Mouse (Mus musculus): ENCODE data around the gene Ajap1. TPM values are rescaled to one million over a fixed set of nuclear protein-coding genes. Genes with fewer than 3 reads are reported as not detected.

The Ajap1 gene
- total and polyA plus RNA-seq, 3 experiments, result not detected

GRCm38 (mm10) chr4:153521601-153522000 lies 39.0 kb upstream of the Ajap1 start:
- no peaks in the 10 kb centered on the region for H3K79me2 ChIP-seq (replicated peaks; ENCODE audit: control insufficient read depth, extremely low read depth, insufficient read depth, poor library complexity, severe bottlenecking)
- H3K4me3 ChIP-seq (replicated peaks in 1 of 3; ENCODE audit: low read depth in 2 of 3, low read length in 2 of 3, poor library complexity in 1 of 3), result no peak overlapping the region
- no peak overlapping the region for H3K9ac ChIP-seq (ENCODE audit: insufficient read depth, low read depth)
- no peaks in the 10 kb centered on the region for H3K27me3 ChIP-seq (replicated peaks)
- peaks cover 85% of the 10 kb centered on the region for H3K9me3 ChIP-seq (replicated peaks; ENCODE audit: low read length)
- dilution Hi-C loops (cut with MboI; ENCODE audit: extremely low pct_ligation_motif_present, extremely low pct_unique_long_range_greater_than_20kb, low sequenced_read_pairs) (no loop called here), in situ Hi-C loops (cut with MboI; ENCODE audit: low pct_ligation_motif_present, low pct_unique_long_range_greater_than_20kb, low sequenced_read_pairs) (no loop called here)
- DNase-seq (ENCODE audit: extremely low read depth), result no peak
- no peaks in the 10 kb centered on the region for H3K4me1 ChIP-seq (ENCODE audit: control insufficient read depth in 1 of 2, insufficient read depth in 2 of 2)
- H3K36me3 ChIP-seq (replicated peaks in 1 of 2; ENCODE audit: control insufficient read depth in 1 of 2, insufficient read depth in 1 of 2, low read length in 1 of 2), result no peaks in the 10 kb centered on the region
- no peak overlapping the region for H3K27ac ChIP-seq (ENCODE audit: insufficient read depth, low read depth)
- no peak overlapping the region for H3K4me2 ChIP-seq (ENCODE audit: insufficient read depth, low read depth, poor library complexity, severe bottlenecking)
- TF ChIP-seq CTCF (conservative IDR thresholded peaks at IDR 0.05 in 1 of 2, IDR thresholded peaks at IDR 0.05 in 1 of 2; ENCODE audit: low read depth in 2 of 2, low read length in 2 of 2), result no peak
- TF ChIP-seq TBP (conservative IDR thresholded peaks at IDR 0.05; ENCODE audit: low read depth, low read length), result no peak
- no peak for TF ChIP-seq RCOR1 (conservative IDR thresholded peaks at IDR 0.05; ENCODE audit: low read depth, low read length)
- TF ChIP-seq MXI1 (IDR thresholded peaks at IDR 0.05; ENCODE audit: low read depth, low read length), result no peak
- no peak for TF ChIP-seq SMC3 (IDR thresholded peaks at IDR 0.05; ENCODE audit: low read depth, low read length)
- TF ChIP-seq E2F4 (IDR thresholded peaks at IDR 0.05; ENCODE audit: insufficient replicate concordance, low read depth, low read length), result no peak
- TF ChIP-seq MAX (IDR thresholded peaks at IDR 0.05; ENCODE audit: low read length), result no peak
- TF ChIP-seq CHD1 (IDR thresholded peaks at IDR 0.05; ENCODE audit: low read depth, low read length), result no peak

DNA sequence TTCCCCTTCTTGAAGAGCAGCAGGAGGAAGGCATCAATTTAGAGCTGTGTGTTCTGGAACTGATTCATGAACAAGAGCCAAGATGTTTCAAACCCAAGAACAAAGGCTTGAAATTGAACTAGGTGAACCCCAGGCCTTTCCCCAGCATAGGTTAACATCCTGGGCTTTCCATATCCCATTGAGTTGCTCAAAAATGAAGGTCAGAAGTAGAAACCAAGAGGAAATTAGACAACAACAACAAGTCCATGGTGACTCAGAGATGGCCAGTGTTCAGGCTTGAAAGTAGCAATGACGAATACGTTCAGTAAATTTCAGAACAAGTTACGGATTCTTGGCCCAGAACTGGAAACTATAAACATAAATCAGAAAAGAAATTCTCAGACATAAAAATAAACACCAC lies 37.3 kb upstream of the Ajap1 start:
- TF ChIP-seq NELFE (IDR thresholded peaks at IDR 0.05; ENCODE audit: low read depth, low read length) (no peak), MYC (IDR thresholded peaks at IDR 0.05; ENCODE audit: low read depth, low read length) (no peak), CHD1 (IDR thresholded peaks at IDR 0.05; ENCODE audit: low read depth, low read length) (no peak), USF2 (conservative IDR thresholded peaks at IDR 0.05; ENCODE audit: low read depth, low read length) (no peak), ETS1 (conservative IDR thresholded peaks at IDR 0.05; ENCODE audit: low read depth, low read length) (no peak), TBP (conservative IDR thresholded peaks at IDR 0.05; ENCODE audit: low read depth, low read length) (no peak), CTCF (conservative IDR thresholded peaks at IDR 0.05 in 1 of 2, IDR thresholded peaks at IDR 0.05 in 1 of 2; ENCODE audit: low read depth in 2 of 2, low read length in 2 of 2) (no peak), MAZ (IDR thresholded peaks at IDR 0.05; ENCODE audit: low read depth, low read length) (no peak), TCF12 (IDR thresholded peaks at IDR 0.05; ENCODE audit: low read depth, low read length) (no peak)
- Histone ChIP-seq H3K4me1 (ENCODE audit: control insufficient read depth in 1 of 2, insufficient read depth in 2 of 2) (no peaks in the 10 kb centered on the region), H3K27ac (ENCODE audit: insufficient read depth, low read depth) (no peak overlapping the region), H3K27me3 (replicated peaks) (no peaks in the 10 kb centered on the region), H3K4me3 (replicated peaks in 1 of 3; ENCODE audit: low read depth in 2 of 3, low read length in 2 of 3, poor library complexity in 1 of 3) (no peak overlapping the region), H3K36me3 (replicated peaks in 1 of 2; ENCODE audit: control insufficient read depth in 1 of 2, insufficient read depth in 1 of 2, low read length in 1 of 2) (no peaks in the 10 kb centered on the region), H3K9ac (ENCODE audit: insufficient read depth, low read depth) (no peak overlapping the region), H3K4me2 (ENCODE audit: insufficient read depth, low read depth, poor library complexity, severe bottlenecking) (no peak overlapping the region), H3K9me3 (replicated peaks; ENCODE audit: low read length) (peaks cover 85% of the 10 kb centered on the region), H3K79me2 (replicated peaks; ENCODE audit: control insufficient read depth, extremely low read depth, insufficient read depth, poor library complexity, severe bottlenecking) (no peaks in the 10 kb centered on the region)
- dilution Hi-C loops (cut with MboI; ENCODE audit: extremely low pct_ligation_motif_present, extremely low pct_unique_long_range_greater_than_20kb, low sequenced_read_pairs) (no loop called here), in situ Hi-C loops (cut with MboI; ENCODE audit: low pct_ligation_motif_present, low pct_unique_long_range_greater_than_20kb, low sequenced_read_pairs) (no loop called here)
- no peak for DNase-seq (ENCODE audit: extremely low read depth)

GRCm38 (mm10) chr4:153519289-153519688 lies 36.7 kb upstream of the Ajap1 start:
- DNase-seq (ENCODE audit: extremely low read depth), result no peak
- in situ Hi-C loops (cut with MboI; ENCODE audit: low pct_ligation_motif_present, low pct_unique_long_range_greater_than_20kb, low sequenced_read_pairs) (no loop called here), dilution Hi-C loops (cut with MboI; ENCODE audit: extremely low pct_ligation_motif_present, extremely low pct_unique_long_range_greater_than_20kb, low sequenced_read_pairs) (no loop called here)
- Histone ChIP-seq H3K79me2 (replicated peaks; ENCODE audit: control insufficient read depth, extremely low read depth, insufficient read depth, poor library complexity, severe bottlenecking) (no peaks in the 10 kb centered on the region), H3K9ac (ENCODE audit: insufficient read depth, low read depth) (no peak overlapping the region), H3K9me3 (replicated peaks; ENCODE audit: low read length) (peaks cover 85% of the 10 kb centered on the region), H3K4me3 (replicated peaks in 1 of 3; ENCODE audit: low read depth in 2 of 3, low read length in 2 of 3, poor library complexity in 1 of 3) (no peak overlapping the region), H3K27me3 (replicated peaks) (no peaks in the 10 kb centered on the region), H3K36me3 (replicated peaks in 1 of 2; ENCODE audit: control insufficient read depth in 1 of 2, insufficient read depth in 1 of 2, low read length in 1 of 2) (no peaks in the 10 kb centered on the region), H3K4me2 (ENCODE audit: insufficient read depth, low read depth, poor library complexity, severe bottlenecking) (no peak overlapping the region), H3K4me1 (ENCODE audit: control insufficient read depth in 1 of 2, insufficient read depth in 2 of 2) (no peaks in the 10 kb centered on the region), H3K27ac (ENCODE audit: insufficient read depth, low read depth) (no peak overlapping the region)
- TF ChIP-seq TBP (conservative IDR thresholded peaks at IDR 0.05; ENCODE audit: low read depth, low read length) (no peak), CHD1 (IDR thresholded peaks at IDR 0.05; ENCODE audit: low read depth, low read length) (no peak), RCOR1 (conservative IDR thresholded peaks at IDR 0.05; ENCODE audit: low read depth, low read length) (no peak), POLR2A (IDR thresholded peaks at IDR 0.05; ENCODE audit: low read depth, low read length) (no peak), MYC (IDR thresholded peaks at IDR 0.05; ENCODE audit: low read depth, low read length) (no peak), MXI1 (IDR thresholded peaks at IDR 0.05; ENCODE audit: low read depth, low read length) (no peak), PAX5 (IDR thresholded peaks at IDR 0.05; ENCODE audit: low read length) (no peak), ETS1 (conservative IDR thresholded peaks at IDR 0.05; ENCODE audit: low read depth, low read length) (no peak)
